Mouse (Mus musculus) erythroblast, embryonic 14.5 days (primary cell): ENCODE measurements around the gene Bcar3. TPM values are rescaled to one million over a fixed set of nuclear protein-coding genes. Genes with fewer than 3 reads are reported as not detected.

ENCODE experiments used
- H3K27me3 ChIP-seq: 2 replicates; pipeline ENCODE4 v1.6.1; 2012; ENCODE audit warnings: inconsistent platforms; ENCODE audit not compliant: control insufficient read depth
- H3K36me3 ChIP-seq: 2 replicates; pipeline ENCODE4 v1.6.1; 2012; ENCODE audit warnings: mild to moderate bottlenecking, inconsistent platforms; ENCODE audit not compliant: control insufficient read depth
- H3K4me1 ChIP-seq: 2 replicates; pipeline ENCODE4 v1.6.1; 2012; ENCODE audit warnings: inconsistent platforms; ENCODE audit not compliant: control insufficient read depth
- H3K4me3 ChIP-seq: replicated peaks from 2 replicates; pipeline ENCODE3; 2012; ENCODE audit warnings: moderate library complexity, mild to moderate bottlenecking, inconsistent platforms
- H3K9me3 ChIP-seq: 2 replicates; pipeline ENCODE4 v1.6.1; 2012; ENCODE audit warnings: low read length, inconsistent platforms, mixed read lengths; ENCODE audit not compliant: control insufficient read depth
- GATA1 ChIP-seq: IDR thresholded peaks from 2 replicates; pipeline ENCODE4 v1.6.1; 2012; ENCODE audit warnings: low read length, inconsistent platforms, mixed read lengths
- TAL1 ChIP-seq: IDR thresholded peaks from 3 replicates; pipeline ENCODE4 v1.6.1; 2012; ENCODE audit warnings: low read length, inconsistent platforms, mixed read lengths
- polyA plus RNA-seq: library from polyadenylated mRNA; stranded (reverse); fragments of >175 nt; gene quantifications from 2 replicates; pipeline ENCODE4 v1.2.3, GENCODE M21; 2012

Bcar3 gene
- polyA plus RNA-seq, 1 experiment = not detected

DNA sequence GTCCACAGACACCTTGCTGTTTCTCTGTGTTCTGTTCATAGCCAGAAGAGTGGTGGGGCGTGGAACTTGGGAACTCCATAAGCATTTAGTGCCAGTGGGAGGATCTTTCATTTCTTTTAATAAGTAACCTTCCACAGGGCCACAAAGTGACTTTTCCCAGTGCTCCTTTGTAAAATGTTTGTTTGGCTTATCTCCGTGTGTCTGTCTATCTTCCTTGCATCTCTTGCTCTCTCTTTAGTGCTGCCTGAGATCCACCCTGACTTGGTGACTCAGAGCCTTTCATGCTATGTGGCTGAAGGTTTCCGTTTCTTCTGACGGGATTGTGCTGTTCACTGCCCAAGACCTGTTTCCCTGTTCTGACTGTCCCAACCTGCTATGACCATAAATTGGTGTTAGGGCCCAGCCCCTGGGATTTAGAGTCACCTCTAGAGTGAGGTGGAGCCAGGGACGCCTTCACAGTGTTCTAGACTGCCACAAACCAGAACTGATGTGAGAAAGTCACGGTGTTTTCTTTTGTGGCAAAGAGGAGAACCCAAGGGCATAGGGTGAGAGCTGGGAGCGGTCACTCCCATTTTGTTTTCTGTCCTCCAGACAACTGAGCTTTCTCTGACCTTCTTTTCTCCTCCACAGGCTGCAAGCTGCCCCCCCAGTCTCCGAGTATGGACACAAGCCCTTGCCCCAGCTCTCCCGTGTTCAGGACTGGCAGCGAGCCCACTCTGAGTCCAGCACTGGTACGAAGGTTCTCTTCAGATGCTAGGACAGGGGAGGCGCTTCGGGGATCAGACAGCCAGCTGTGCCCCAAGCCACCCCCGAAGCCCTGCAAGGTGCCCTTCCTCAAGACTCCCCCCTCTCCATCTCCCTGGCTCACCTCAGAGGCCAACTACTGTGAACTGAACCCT, 218.0 kb downstream of the Bcar3 start:
- H3K4me1 ChIP-seq = peaks cover 5% of the 10 kb centered on the region

DNA sequence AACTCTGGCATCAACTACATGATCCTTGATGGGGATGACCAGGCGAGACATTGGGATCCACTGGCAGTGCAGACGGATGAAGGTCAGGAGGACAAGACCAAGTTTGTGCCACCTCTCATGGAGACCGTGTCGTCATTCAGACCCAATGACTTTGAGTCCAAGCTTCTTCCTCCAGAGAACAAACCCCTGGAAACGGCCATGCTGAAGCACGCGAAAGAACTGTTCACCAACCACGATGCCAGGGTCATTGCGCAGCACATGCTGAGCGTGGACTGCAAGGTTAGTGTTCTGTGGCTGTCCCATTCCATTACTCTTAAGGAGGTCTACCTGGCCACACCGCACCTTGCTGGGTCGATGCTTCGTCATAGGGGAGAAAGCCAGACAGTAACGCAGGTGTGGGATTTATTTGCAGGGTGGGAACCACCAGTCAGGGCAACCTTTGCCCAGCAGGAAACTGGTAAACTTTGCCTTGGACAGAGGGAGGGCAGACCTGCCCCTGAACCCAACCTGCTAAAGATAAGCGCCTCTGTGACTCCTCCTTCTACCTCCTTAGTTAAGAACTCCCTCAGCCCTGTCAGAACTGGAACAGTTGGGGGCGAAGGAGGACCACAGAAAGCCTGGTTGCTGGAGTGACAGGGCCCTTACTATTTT, 218.9 kb downstream of the Bcar3 start:
- Histone ChIP-seq H3K9me3 (no peaks in the 10 kb centered on the region), H3K27me3 (no peaks in the 10 kb centered on the region), H3K4me3 (no peak overlapping the region), H3K36me3 (no peaks in the 10 kb centered on the region; the same call in 1 of the 2 replicates), H3K4me1 (peaks cover 5% of the 10 kb centered on the region)
- TF ChIP-seq TAL1 (no peak), GATA1 (no peak)

More for the DNA sequence above, 218.0 kb downstream of the Bcar3 start:
- Histone ChIP-seq H3K9me3 (no peaks in the 10 kb centered on the region), H3K27me3 (no peaks in the 10 kb centered on the region), H3K4me3 (no peak overlapping the region), H3K36me3 (no peaks in the 10 kb centered on the region; the same call in 1 of the 2 replicates)
- no peak for TF ChIP-seq GATA1
- no peak for TF ChIP-seq TAL1

DNA sequence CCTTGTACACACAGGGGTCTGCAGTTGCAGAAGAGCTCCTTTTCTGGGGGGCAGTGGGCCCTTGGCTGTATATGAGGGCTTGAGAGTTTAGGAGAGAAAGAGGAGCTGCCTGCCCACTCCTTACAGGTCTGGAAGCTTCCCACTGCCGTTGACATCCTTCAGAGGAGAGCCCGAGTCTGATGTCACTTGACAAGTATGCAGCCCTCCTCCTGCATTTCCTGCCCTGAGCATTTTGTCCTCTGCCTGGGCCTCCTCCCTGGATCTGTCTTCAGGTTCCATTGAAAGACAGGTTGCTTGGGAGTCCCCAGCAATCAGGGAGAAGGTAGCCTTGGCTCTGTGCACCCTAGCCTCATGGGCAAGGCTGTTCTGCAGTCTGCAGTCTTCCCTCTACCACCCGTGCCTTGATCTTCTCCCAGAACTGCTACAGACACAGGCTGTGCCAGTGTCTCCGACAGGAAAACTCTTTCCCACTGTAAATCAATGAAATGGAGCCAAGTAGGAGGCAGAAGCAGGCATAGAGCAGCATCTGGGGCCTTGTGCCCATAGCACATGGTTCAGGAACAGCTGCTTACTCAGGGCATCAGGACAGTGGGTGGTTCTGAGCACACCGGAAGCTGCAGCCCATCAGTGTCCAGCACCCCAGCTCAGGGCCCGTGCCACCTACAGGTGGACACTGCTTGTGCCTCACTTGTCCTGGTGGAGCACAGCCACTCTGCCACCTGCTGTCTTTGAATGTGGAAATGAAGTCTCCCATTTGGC, 221.8 kb downstream of the Bcar3 start:
- Histone ChIP-seq H3K4me1 (no peaks in the 10 kb centered on the region; the same call in 1 of the 2 replicates), H3K9me3 (no peaks in the 10 kb centered on the region), H3K36me3 (no peaks in the 10 kb centered on the region; the same call in 1 of the 2 replicates), H3K4me3 (no peak overlapping the region), H3K27me3 (no peaks in the 10 kb centered on the region)
- TF ChIP-seq GATA1 (no peak), TAL1 (no peak)

DNA sequence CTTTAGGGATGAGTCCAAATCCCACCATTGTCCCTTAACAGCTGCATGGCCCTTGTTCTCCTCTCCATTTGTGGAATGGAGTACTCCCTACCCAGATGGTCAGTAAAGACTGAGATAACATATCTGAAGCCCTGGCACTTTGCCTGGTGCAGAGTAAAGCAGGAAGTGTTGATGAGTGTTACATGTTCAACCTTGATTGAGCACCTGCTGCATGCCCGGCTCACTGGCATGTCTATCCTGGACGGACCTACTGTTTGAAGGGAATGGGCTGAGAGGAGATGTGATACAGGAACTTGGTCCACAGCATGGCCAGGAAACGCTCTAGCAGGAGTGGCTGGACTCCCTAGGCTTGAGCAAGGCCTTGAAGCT, 222.4 kb downstream of the Bcar3 start:
- no peak for TF ChIP-seq TAL1
- TF ChIP-seq GATA1 = no peak
- H3K4me3 ChIP-seq = no peak overlapping the region
- no peaks in the 10 kb centered on the region for H3K9me3 ChIP-seq
- no peaks in the 10 kb centered on the region for H3K27me3 ChIP-seq
- no peaks in the 10 kb centered on the region; the same call in 1 of the 2 replicates for H3K4me1 ChIP-seq
- no peaks in the 10 kb centered on the region; the same call in 1 of the 2 replicates for H3K36me3 ChIP-seq

DNA sequence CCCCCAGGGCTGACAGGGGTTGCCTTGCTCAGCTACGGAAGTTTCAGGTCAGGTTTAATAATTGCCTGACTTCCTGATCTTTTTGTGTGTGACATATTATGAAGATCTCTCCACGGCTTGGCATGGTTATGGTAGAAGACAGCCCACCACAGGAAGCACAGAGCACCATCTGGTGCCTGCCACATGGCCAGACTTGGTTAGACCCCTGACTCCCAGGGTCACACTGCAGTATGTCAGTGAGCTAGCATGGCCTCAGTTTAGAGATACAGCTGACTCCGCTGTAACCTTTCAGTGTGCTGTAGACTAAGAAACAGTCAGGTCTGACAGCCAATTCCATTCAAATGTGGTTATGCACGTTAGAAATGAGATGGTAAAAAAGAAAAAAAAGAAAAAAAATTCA, 223.8 kb downstream of the Bcar3 start:
- Histone ChIP-seq H3K9me3 (no peaks in the 10 kb centered on the region), H3K4me3 (no peak overlapping the region), H3K36me3 (no peaks in the 10 kb centered on the region; the same call in 1 of the 2 replicates), H3K27me3 (no peaks in the 10 kb centered on the region), H3K4me1 (no peaks in the 10 kb centered on the region; the same call in 1 of the 2 replicates)
- no peak for TF ChIP-seq TAL1
- no peak for TF ChIP-seq GATA1

DNA sequence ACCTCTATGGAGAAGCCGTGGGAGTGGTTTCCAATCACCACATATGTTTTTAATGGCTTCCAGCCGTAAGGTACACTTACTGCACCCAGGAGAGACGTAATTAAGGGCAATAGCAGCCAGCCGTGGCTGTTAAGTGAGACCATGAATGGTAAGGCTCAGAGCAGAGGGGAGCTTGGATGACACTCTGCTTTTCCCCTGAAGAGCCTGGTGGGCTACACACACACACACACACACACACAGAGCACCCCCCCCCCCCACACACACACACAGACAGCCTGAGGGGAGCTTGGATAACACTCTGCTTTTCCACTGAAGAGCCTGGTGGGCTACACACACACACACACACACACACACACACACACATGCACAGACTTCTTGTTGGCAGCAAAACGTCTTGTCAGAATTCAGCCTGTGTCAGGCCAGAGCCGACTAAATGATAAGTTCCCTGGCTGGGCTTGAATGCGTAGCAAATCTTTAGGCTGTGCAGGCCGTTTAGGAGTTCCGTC, 224.3 kb downstream of the Bcar3 start:
- Histone ChIP-seq H3K27me3 (no peaks in the 10 kb centered on the region), H3K4me1 (no peaks in the 10 kb centered on the region), H3K36me3 (no peaks in the 10 kb centered on the region; the same call in 1 of the 2 replicates), H3K9me3 (no peaks in the 10 kb centered on the region), H3K4me3 (no peak overlapping the region)
- TF ChIP-seq GATA1 (no peak), TAL1 (no peak)

DNA sequence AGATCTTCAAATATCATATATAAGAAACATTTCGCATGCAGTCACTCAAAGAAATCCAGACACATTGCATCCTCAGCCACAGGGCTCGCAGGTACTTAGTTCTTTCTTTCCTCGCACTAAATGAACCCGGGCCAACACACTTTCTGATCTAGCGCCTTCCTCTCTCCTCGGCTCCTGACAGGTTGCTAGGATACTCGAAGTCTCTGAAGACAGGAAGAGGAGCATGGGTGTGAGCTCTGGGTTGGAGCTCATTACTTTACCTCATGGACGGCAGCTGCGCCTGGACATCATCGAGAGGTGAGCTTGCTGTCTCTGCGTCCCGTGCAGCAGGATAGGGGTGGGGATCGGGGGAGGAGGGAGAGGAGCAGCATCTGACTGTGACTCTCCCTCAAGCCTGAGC, 225.1 kb downstream of the Bcar3 start:
- Histone ChIP-seq H3K36me3 (no peaks in the 10 kb centered on the region; the same call in 1 of the 2 replicates), H3K27me3 (no peaks in the 10 kb centered on the region), H3K4me3 (no peak overlapping the region), H3K4me1 (no peaks in the 10 kb centered on the region), H3K9me3 (no peaks in the 10 kb centered on the region)
- TF ChIP-seq GATA1 = no peak
- no peak for TF ChIP-seq TAL1

DNA sequence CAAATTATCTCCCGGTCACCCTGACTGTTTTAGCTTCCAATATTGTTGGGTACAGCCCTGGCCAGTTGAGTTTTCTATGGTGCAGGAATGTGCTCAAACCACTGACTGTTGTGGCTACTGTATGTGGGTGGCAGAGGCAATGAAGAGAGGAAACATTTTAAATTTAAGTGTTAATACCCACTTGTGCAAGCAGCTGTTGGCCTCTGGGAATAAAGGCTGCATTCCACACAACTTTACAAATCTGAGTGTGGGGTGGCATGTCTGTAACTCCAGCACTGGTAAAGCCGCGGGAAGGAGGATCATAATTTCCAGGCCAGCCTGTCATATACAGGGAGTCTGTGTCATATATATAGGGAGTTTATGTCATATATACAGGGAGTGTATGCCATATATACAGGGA, 226.4 kb downstream of the Bcar3 start:
- Histone ChIP-seq H3K4me3 (no peak overlapping the region), H3K36me3 (no peaks in the 10 kb centered on the region; the same call in 1 of the 2 replicates), H3K4me1 (no peaks in the 10 kb centered on the region), H3K27me3 (no peaks in the 10 kb centered on the region), H3K9me3 (no peaks in the 10 kb centered on the region)
- TF ChIP-seq GATA1 (no peak), TAL1 (no peak)
